Mouse (Mus musculus) forebrain, embryonic 16.5 days (tissue): ENCODE data around the gene Prom2. TPM values are rescaled to one million over a fixed set of nuclear protein-coding genes. Genes with fewer than 3 reads are reported as not detected.

Experiments
- ATAC-seq: fragments of 200-750 bp; cut with Nextera tagmentation; 2 replicates; pipeline ENCODE4 v1.8.0; 2017; ENCODE audit warnings: mild to moderate bottlenecking, moderate library complexity
- H3K27ac ChIP-seq: fragments of 300-500 bp; sonication (generic); 2 replicates; pipeline ENCODE4 v1.5.1; 2014; ENCODE audit warnings: low read length, control low read depth
- H3K27me3 ChIP-seq: fragments of 300-500 bp; sonication (generic); replicated peaks from 2 replicates; pipeline ENCODE4 v1.6.1; 2014; ENCODE audit warnings: low read length; ENCODE audit not compliant: control insufficient read depth, insufficient read depth
- H3K36me3 ChIP-seq: fragments of 300-500 bp; sonication (generic); 2 replicates; pipeline ENCODE4 v1.6.1; 2014; ENCODE audit not compliant: control insufficient read depth, insufficient read depth
- H3K4me1 ChIP-seq: fragments of 300-500 bp; sonication (generic); replicated peaks from 2 replicates; pipeline ENCODE4 v1.6.1; 2014; ENCODE audit warnings: low read length; ENCODE audit not compliant: control insufficient read depth, insufficient read depth
- H3K4me2 ChIP-seq: fragments of 300-500 bp; sonication (generic); 2 replicates; pipeline ENCODE4 v1.6.1; 2014; ENCODE audit warnings: mild to moderate bottlenecking, low read length, control low read depth
- H3K4me3 ChIP-seq: fragments of 300-500 bp; sonication (generic); replicated peaks from 2 replicates; pipeline ENCODE4 v1.5.1; 2014; ENCODE audit warnings: mild to moderate bottlenecking, low read length, control low read depth
- H3K9ac ChIP-seq: fragments of 300-500 bp; sonication (generic); replicated peaks from 2 replicates; pipeline ENCODE4 v1.6.1; 2014; ENCODE audit warnings: low read depth, low read length, control low read depth
- H3K9me3 ChIP-seq: fragments of 300-500 bp; sonication (generic); 2 replicates; pipeline ENCODE4 v1.6.1; 2016; ENCODE audit warnings: low read length; ENCODE audit not compliant: control insufficient read depth
- WGBS: fragments of 180-500 bp; shearing (Covaris S2); extraction: QIAGEN DNeasy Blood & Tissue Kit; methylation state at CpG from one replicate; pipeline ENCODE4 v1.1.7; 2014; 5-methylcytosine and 5-hydroxymethylcytosine counted together
- polyA plus RNA-seq: library from polyadenylated mRNA; unstranded; fragments of >200 nt; fragmentation: Nextera tagmentation; extraction: Ambion mirVana; gene quantifications from 2 replicates; pipeline ENCODE4 v1.2.1, GENCODE M21; 2015

Prom2 gene
- polyA plus RNA-seq, 1 experiment from 2014 or later: not detected

DNA sequence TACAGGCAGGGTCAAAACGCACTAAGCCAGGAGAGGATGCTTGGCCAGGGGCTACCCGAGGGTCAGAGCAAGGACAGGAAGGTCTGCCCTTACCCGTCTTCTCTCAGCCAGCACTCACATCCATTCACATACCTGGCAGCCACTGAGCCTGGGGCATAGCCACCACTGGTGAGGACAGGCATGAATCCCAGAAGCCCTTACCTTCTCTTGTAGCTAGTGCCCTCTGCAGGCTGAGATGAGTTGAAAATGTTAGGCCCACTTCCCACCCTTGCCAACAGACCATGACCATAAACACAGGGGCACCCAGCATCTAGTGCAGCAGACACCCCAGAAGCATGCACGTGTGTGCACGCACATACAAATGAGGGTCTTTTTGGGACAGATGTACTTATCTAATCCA lies 9.8 kb upstream of the Prom2 start:
- H3K9ac ChIP-seq: no peak overlapping the region
- no peak overlapping the region for H3K4me3 ChIP-seq
- WGBS: 55% methylated on average over 5 of the region's 5 CpGs
- no peaks in the 10 kb centered on the region for H3K9me3 ChIP-seq
- 0 out of 2 replicates have a peak, but pooled peaks have one; percentile 15 for ATAC-seq
- H3K27ac ChIP-seq: no peak overlapping the region
- no peaks in the 10 kb centered on the region for H3K27me3 ChIP-seq
- no peak overlapping the region for H3K4me2 ChIP-seq
- H3K4me1 ChIP-seq: no peaks in the 10 kb centered on the region
- H3K36me3 ChIP-seq: no peaks in the 10 kb centered on the region

DNA sequence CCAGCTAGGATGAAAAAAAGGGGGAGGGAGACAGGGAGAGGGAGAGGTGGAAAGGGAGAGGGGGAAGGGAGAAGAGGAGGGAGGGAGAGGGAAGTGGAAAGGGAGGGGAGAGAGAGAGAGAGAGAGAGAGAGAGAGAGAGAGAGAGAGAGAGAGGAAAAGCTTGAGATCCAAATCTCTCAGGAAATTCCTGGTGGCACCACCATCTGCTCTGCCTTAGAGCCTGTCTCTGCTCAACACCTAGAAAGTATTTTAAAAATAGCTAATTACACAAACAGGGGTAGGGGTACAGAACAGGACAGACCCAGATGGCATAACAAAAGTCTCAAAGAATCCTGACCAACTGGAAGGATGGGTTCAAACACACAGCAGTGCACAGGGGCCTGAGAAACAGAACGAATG lies 9.2 kb upstream of the Prom2 start:
- Histone ChIP-seq H3K27me3 (no peaks in the 10 kb centered on the region), H3K27ac (no peak overlapping the region), H3K4me2 (no peak overlapping the region), H3K9ac (no peak overlapping the region), H3K4me1 (no peaks in the 10 kb centered on the region), H3K36me3 (no peaks in the 10 kb centered on the region), H3K9me3 (no peaks in the 10 kb centered on the region), H3K4me3 (no peak overlapping the region)
- 62% methylated on average over 1 of the region's 1 CpGs for WGBS
- no peak for ATAC-seq

DNA sequence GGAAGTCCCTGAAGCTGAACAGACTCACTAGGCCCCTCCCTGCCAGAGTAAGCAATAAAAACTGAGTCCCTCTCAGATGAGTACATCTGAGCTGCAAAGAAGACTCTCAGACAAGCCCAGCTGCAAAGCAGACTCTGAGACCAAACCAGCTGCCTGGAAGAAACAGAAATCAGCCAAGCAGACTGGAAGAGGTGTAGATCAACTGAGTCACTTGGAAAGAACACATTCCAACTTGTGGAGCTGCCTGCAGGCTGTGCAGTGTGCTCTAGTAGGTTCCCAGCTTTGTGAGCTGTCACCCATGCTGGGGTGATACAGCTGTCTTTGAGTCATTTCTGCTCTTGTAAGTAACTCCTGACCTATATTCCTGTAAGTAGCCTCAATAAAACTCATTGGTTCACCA lies 8.4 kb upstream of the Prom2 start:
- no peak overlapping the region for H3K4me2 ChIP-seq
- H3K9me3 ChIP-seq: no peaks in the 10 kb centered on the region
- no peak overlapping the region for H3K4me3 ChIP-seq
- no peaks in the 10 kb centered on the region for H3K27me3 ChIP-seq
- no peaks in the 10 kb centered on the region for H3K36me3 ChIP-seq
- no peak overlapping the region for H3K9ac ChIP-seq
- no peaks in the 10 kb centered on the region for H3K4me1 ChIP-seq
- ATAC-seq: no peak
- H3K27ac ChIP-seq: no peak overlapping the region

- Histone ChIP-seq H3K9ac (no peak overlapping the region), H3K27me3 (no peaks in the 10 kb centered on the region), H3K4me2 (no peak overlapping the region), H3K9me3 (no peaks in the 10 kb centered on the region), H3K27ac (no peak overlapping the region), H3K4me1 (no peaks in the 10 kb centered on the region), H3K36me3 (no peaks in the 10 kb centered on the region), H3K4me3 (no peak overlapping the region)
- no peak for ATAC-seq
- 71% methylated on average over 5 of the region's 5 CpGs for WGBS
Measured at GRCm38 (mm10) chr2:127548342-127549074, 7.2 kb upstream of the Prom2 start.

DNA sequence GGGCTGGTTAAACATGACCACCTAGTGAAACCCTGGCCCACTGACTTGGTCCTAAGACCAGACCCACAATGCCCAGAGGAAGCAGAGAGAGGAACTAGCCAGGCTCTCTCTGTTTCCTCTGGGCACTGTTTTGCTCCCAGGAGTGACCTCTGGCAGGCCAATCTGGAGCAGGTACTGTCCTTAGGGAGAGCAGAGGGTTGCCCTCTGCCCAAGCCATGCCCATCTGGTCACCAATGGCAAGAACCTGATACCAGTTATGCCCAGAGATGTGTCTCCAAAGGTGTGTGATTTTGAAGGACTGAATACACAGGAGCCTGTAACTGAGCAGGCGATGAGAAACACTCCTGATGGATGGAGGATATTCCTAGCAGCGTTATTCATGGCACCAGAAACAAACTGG lies 430 bp upstream of the Prom2 start:
- Histone ChIP-seq H3K36me3 (no peaks in the 10 kb centered on the region), H3K27ac (no peak overlapping the region), H3K4me2 (no peak overlapping the region), H3K9ac (no peak overlapping the region), H3K4me3 (no peak overlapping the region), H3K27me3 (peaks cover 39% of the 10 kb centered on the region), H3K4me1 (no peaks in the 10 kb centered on the region; the same call in 1 of the 2 replicates), H3K9me3 (no peaks in the 10 kb centered on the region)
- 96% methylated on average over 2 of the region's 2 CpGs for WGBS
- no peak for ATAC-seq

GRCm38 (mm10) chr2:127539494-127539893 lies 1.8 kb downstream of the Prom2 start:
- Histone ChIP-seq H3K4me1 (no peaks in the 10 kb centered on the region; the same call in 1 of the 2 replicates), H3K27me3 (peaks cover 39% of the 10 kb centered on the region), H3K36me3 (no peaks in the 10 kb centered on the region), H3K9me3 (no peaks in the 10 kb centered on the region), H3K4me3 (no peak overlapping the region), H3K4me2 (no peak overlapping the region), H3K9ac (no peak overlapping the region), H3K27ac (no peak overlapping the region)
- 27% methylated on average over 4 of the region's 4 CpGs for WGBS
- no peak for ATAC-seq

- no peak overlapping the region for H3K4me2 ChIP-seq
- 60% methylated on average over 3 of the region's 3 CpGs for WGBS
- ATAC-seq: no peak
Measured at GRCm38 (mm10) chr2:127537548-127537947, 3.7 kb downstream of the Prom2 start.

GRCm38 (mm10) chr2:127535363-127535762 lies 5.9 kb downstream of the Prom2 start:
- WGBS: 77% methylated on average over 9 of the region's 9 CpGs
- no peak overlapping the region for H3K4me3 ChIP-seq
- ATAC-seq: no peak
- no peak overlapping the region for H3K4me2 ChIP-seq
- H3K36me3 ChIP-seq: no peaks in the 10 kb centered on the region
- H3K27ac ChIP-seq: no peak overlapping the region
- H3K27me3 ChIP-seq: peaks cover 14% of the 10 kb centered on the region
- no peaks in the 10 kb centered on the region for H3K4me1 ChIP-seq
- H3K9ac ChIP-seq: no peak overlapping the region
- H3K9me3 ChIP-seq: no peaks in the 10 kb centered on the region

More at GRCm38 (mm10) chr2:127537548-127537947, 3.7 kb downstream of the Prom2 start:
- H3K9me3 ChIP-seq: no peaks in the 10 kb centered on the region
- H3K27me3 ChIP-seq: peaks cover 33% of the 10 kb centered on the region
- H3K9ac ChIP-seq: no peak overlapping the region
- no peak overlapping the region for H3K27ac ChIP-seq
- H3K4me3 ChIP-seq: no peak overlapping the region
- no peaks in the 10 kb centered on the region; the same call in 1 of the 2 replicates for H3K4me1 ChIP-seq
- no peaks in the 10 kb centered on the region for H3K36me3 ChIP-seq

- no peak for ATAC-seq
- Histone ChIP-seq H3K4me3 (no peak overlapping the region), H3K4me2 (no peak overlapping the region), H3K27ac (no peak overlapping the region), H3K36me3 (no peaks in the 10 kb centered on the region), H3K27me3 (0 out of 2 replicates have a peak, but pooled peaks cover 3% of the 10 kb centered on the region), H3K9ac (no peak overlapping the region), H3K9me3 (no peaks in the 10 kb centered on the region), H3K4me1 (no peaks in the 10 kb centered on the region)
- WGBS: 16% methylated on average over 9 of the region's 9 CpGs
Measured at GRCm38 (mm10) chr2:127532379-127532778, 8.9 kb downstream of the Prom2 start.
